Mouse (Mus musculus) gastrocnemius, postnatal 10 days (tissue): ENCODE results near the gene Gucd1. TPM values are rescaled to one million over a fixed set of nuclear protein-coding genes. Genes with fewer than 3 reads are reported as not detected.
"Not testable (repeated sequence)": the region's sequence is repeated elsewhere in the genome, so short reads cannot be mapped to it uniquely, and the experiment has no call there.

Source experiments
- DNase-seq: peaks from one replicate; pipeline ENCODE4 v3.0.0; 2021; ENCODE audit warnings: mixed read lengths
- total RNA-seq, 2 experiments: library from RNA; stranded (reverse); gene quantifications; 2 replicates each; pipeline ENCODE4 v1.2.3; 2021

Gene Gucd1
- total RNA-seq, 2 experiments from 2014 or later: 46.9 to 47.5 TPM

- DNase-seq: not testable (repeated sequence)
Measured at GRCm38 (mm10) chr10:75475139-75475850, 42.5 kb downstream of the Gucd1 start.

- DNase-seq: no peak
Measured at GRCm38 (mm10) chr10:75474571-75474970, 43.2 kb downstream of the Gucd1 start.

GRCm38 (mm10) chr10:75473411-75473810 lies 44.4 kb downstream of the Gucd1 start:
- DNase-seq: no peak

- DNase-seq: no peak
Measured at GRCm38 (mm10) chr10:75465781-75466550, 51.8 kb downstream of the Gucd1 start.

- no peak for DNase-seq
Measured at GRCm38 (mm10) chr10:75462728-75463127, 55.0 kb downstream of the Gucd1 start.

- no peak for DNase-seq
Measured at GRCm38 (mm10) chr10:75458329-75458728, 59.4 kb downstream of the Gucd1 start.

- no peak for DNase-seq
Measured at GRCm38 (mm10) chr10:75457852-75458251, 59.9 kb downstream of the Gucd1 start.

GRCm38 (mm10) chr10:75456061-75456831 lies 61.5 kb downstream of the Gucd1 start:
- not testable (repeated sequence) for DNase-seq

- peak; percentile 60 for DNase-seq
Measured at GRCm38 (mm10) chr10:75451036-75451786, 66.6 kb downstream of the Gucd1 start.

GRCm38 (mm10) chr10:75450331-75450730 lies 67.4 kb downstream of the Gucd1 start:
- DNase-seq: no peak

GRCm38 (mm10) chr10:75448806-75449420 lies 68.9 kb downstream of the Gucd1 start:
- DNase-seq: no peak

GRCm38 (mm10) chr10:75447489-75447888 lies 70.3 kb downstream of the Gucd1 start:
- DNase-seq: no peak

GRCm38 (mm10) chr10:75446501-75447083 lies 71.2 kb downstream of the Gucd1 start:
- no peak for DNase-seq

GRCm38 (mm10) chr10:75445030-75445429 lies 72.7 kb downstream of the Gucd1 start:
- DNase-seq: no peak

GRCm38 (mm10) chr10:75444111-75444826 lies 73.5 kb downstream of the Gucd1 start:
- peak; percentile 30 for DNase-seq

GRCm38 (mm10) chr10:75443017-75443416 lies 74.8 kb downstream of the Gucd1 start:
- no peak for DNase-seq

- DNase-seq: no peak
Measured at GRCm38 (mm10) chr10:75441800-75442199, 76.0 kb downstream of the Gucd1 start.

- no peak for DNase-seq
Measured at GRCm38 (mm10) chr10:75440756-75441155, 77.0 kb downstream of the Gucd1 start.

- peak; percentile 48 for DNase-seq
Measured at GRCm38 (mm10) chr10:75439211-75439811, 78.5 kb downstream of the Gucd1 start.
